Mouse (Mus musculus): Measurements from ENCODE around the gene Xpc.

The Xpc gene

DNA sequence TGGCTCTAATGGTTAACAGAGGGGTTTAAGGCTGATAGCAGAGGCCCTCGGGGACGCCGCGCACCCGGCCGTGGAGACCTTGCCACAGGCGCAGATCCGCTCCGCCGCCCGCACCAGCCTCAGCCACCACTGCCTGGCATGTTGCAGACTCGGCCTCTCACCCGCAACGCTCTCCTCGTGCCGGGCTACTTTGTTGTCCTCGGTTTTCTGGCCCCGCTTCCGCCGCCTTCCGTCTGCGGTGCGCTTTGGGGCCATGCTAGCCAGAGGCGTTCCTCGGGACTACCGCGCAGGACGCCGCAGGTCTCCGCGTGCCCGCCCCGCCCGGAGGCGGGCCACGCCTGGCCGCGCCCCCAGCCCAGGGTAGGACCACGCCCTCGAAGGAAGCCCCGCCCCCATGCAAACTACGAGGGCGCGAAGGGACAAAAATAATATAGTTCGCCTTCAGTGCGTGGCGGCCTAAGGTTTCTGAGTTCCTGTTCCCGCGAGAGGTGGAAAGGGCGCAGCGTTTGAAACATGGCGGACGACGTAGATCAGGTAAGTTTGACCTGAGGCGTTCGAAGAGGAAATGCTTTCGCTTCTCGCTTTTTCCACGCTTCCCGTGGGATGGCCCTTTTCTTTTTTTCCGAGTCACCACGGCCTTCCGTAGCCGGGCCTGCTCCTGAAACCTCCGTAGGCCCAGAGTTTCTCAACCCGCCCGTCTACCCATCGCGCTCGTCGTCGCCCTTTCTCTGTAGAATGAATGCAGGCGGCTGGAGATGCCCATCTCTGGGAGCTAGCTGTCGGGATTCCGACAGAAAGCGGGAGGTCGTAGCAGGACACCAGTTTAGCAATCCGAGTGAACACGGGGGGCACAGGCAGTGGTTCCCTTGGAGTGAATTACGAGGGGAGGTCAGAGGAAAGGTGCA is at the start of gene Xpc, which contains the start of gene Lsm3:
Gene Xpc, minus strand, starts transcription at position 344 of the 905 bp plus-strand sequence.
Gene Lsm3, plus strand, starts transcription at position 384 of the 905 bp plus-strand sequence.
- DNase-seq = peak; percentile 99

DNA sequence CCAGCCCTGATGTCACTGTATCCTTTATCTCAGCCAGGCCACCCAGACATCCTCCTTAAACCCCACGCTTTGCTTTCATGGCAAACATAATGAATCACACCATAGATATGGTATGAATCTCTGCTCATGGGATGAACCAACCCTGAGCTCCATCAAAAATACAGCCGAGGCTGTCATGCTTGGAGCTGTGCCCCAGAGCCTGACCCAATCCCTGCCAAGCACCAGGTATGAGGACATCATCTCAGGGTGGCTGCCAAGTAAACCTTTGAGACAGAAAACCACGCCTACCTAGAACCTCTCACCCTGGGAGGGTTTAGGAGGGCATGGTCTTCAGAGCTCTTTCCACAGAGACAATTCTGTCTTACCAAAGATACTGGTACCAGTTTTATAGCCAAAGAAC is 47.3 kb upstream of the Xpc start:
- peak; percentile 28 to 44 for DNase-seq

DNA sequence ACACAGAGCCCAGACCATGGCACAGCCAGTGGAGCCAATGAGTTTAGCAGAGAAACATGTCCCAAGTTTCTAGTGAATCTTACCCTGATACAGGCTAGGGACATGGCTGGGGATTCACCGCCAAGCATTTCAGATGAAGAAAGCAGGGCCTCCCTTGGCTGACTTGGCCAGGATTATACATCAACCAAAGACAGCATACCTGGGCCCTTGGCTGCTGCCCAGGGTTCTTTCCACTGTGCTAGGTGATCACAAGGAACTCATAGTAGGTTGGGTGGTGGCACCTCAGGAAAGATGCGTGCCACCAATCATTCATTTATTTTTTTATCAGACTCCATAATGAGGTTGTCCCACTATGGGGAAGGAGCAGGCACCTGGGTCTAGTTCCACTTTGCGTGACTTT is 44.5 kb upstream of the Xpc start:
- no peak for DNase-seq

DNA sequence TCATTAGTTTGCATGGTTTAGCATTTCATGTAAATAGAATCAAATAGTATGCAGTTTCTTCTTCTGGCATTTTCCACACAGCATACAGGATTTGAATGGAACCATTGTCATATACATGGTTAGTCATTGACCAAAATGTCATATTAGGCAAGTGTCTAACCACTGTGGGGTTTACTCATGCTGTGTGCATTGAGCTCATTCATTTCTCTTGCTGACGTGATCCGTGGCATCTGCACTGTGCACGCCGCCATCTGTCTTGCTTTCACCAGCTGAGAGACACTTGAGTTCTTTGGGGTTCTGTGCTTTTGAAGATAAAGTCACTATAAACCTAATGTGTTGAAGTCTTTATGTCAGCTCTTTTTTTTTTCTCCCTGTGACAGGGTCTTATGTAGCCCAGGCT is 43.7 kb upstream of the Xpc start:
- DNase-seq = no peak

DNA sequence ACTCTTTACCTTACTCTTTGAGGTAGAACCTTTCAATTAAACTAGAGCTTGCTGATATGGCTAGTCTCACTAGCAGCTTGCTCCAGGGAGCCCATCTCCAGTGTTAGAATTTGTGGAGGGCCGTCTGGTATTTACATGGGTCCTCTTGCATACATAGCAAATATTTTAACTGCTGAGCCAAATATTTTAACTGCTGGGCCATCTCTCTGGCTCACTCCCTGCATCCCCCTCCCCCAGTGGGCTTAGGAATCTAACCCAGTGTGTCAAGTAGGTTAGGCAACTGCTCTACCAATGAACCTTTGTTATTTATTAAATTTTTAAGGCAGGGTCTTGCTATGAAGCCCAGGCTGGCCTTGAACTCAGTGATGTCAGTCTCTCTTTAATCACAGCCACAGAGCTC is 42.9 kb upstream of the Xpc start:
- DNase-seq = no peak

DNA sequence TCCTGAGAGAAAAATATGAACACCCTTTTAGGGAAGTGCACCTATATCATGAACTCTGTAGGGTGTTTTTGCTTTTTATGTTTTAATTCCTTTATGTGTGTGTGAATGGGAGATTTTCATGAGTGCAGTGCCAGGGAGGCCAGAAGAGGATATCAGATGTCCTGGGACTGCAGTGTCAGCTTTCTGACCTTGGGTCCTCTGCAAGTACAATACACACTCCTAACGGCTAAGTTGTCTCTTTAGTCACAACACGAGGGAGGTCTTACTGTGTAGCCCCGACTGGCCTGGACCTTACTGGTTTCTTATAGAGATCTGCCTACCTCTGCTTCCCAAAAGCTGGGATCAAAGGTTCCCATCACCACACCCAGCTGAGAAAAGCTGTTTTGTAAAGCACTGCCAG is 37.0 kb upstream of the Xpc start:
- no peak for DNase-seq

DNA sequence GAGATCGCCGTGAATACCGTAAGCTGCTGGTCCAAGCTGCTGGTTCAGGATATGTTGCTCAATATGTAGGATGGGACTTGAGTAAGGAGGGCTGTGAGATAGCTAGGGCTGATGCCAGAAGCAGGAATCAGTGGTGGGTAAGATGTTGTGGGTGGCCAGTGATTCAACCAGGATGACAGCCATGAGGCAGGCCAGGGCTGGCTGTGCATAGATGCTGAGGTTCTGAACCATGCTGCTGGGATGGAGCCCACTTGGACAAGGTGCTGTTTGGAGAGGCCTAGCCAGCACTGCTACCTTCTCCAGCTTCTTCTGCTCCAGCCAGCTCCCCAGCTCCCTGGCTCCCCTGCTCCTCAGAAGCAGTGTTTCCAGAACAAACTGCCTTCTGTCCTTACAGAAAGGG is 36.0 kb upstream of the Xpc start:
- no peak for DNase-seq

DNA sequence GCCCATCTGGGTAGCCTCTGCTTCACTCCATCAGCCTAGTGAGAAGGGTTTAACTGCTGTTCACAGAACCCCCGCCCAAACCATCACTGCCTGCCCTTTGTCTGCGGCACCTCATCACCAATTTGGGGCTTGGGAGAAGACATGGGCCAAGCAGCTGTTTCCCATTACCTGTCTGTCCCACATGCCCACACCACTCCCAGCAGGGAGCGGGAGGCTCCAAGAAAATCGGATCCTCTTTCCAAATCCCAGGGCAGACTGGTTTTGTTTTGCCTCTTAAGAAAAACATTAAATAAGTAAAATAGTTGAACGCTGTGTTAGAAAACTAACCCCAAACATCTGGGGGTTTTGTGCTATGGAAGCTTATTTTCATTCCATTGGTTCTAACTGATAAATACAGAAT is 33.9 kb upstream of the Xpc start:
- no peak for DNase-seq

DNA sequence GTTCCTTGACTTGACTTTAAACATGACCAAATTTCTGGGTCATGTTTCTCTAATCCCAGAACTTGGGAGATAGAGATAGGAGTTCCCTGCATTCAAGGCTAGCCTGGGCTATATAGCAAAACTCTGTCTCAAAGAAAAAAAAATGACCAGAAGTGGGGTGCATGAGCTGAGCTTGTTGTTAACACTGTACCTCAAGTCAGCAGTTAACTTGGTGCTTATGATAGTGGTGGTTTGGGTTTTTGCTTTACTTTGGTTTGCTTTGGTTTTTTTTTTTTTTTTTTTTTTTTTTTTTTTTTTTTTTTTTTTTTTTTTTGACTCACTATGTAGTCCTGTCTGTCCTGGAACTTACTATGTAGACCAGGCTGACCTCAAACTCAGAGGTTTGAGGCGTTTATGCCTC is 31.6 kb upstream of the Xpc start:
- no peak for DNase-seq

DNA sequence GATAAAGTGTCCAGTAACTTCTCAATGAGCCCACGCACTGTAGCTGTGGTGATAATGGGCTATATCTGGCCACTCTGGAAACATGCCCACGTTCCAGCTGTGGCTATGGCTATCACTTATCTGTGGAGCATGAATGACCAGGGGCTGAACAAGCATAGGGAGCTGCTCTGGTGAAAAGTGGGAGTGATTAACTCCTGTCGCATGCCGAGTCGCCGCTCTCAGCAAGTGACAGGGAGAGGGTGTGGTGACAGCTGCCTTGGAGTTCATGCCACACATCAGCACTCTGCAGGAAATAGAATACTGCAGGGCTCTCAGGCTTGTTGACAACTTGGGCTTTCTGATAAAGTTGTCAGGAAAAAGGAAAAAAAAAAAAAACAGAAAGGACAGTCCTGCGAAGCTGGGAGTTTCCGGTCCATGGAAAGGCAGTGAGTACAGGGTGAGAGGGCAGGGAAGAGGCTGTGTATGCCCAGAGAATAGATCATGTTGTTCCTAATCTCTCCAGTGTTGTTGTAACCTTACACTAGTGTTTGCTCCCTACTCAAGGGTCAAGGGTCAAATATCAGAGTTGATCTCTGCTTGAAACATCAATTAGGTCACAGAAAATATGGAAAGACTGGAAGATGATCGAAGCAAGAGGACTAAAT is 30.7 kb upstream of the Xpc start:
- no peak for DNase-seq

DNA sequence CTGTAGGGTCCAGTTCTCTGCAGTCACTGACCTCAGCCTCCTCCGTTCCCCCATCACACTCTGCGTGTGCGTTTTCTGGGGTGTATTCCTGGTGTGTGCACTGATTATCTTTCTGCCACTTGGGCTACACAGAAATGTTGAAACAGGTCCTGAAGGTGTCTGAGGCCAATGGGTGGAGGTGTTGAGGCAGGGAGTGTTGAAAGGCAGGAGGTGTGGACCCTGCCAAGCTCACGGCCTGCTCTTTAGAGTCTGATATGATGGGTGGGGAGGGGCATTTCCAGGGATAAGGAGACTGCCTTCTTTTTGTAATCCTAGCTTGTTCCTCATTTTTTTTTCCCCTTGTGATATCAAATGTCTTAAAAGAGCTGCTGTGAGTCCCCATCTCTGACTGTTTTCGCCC is 27.4 kb upstream of the Xpc start:
- no peak for DNase-seq

DNA sequence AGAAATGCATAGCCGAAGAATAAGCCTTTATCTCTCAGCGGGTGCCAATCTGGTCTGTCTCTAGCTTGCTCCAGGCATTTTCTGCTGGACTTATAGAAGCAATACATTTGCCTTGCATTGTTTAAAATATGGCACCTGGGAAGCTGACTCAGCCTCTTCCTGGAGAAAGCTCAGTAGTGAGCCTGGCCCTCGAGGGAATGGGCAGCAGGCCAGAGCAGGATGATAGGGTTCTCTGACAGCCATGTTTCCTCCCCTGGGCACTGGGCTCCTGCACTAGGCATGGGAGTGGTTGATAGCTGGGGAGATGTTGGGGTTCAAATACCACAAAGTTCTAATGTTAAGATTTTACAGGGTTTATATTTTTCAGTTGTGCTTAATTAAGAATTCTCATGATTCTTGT is 25.6 kb upstream of the Xpc start:
- DNase-seq = peak in 1 of 2 experiments; percentile 12

DNA sequence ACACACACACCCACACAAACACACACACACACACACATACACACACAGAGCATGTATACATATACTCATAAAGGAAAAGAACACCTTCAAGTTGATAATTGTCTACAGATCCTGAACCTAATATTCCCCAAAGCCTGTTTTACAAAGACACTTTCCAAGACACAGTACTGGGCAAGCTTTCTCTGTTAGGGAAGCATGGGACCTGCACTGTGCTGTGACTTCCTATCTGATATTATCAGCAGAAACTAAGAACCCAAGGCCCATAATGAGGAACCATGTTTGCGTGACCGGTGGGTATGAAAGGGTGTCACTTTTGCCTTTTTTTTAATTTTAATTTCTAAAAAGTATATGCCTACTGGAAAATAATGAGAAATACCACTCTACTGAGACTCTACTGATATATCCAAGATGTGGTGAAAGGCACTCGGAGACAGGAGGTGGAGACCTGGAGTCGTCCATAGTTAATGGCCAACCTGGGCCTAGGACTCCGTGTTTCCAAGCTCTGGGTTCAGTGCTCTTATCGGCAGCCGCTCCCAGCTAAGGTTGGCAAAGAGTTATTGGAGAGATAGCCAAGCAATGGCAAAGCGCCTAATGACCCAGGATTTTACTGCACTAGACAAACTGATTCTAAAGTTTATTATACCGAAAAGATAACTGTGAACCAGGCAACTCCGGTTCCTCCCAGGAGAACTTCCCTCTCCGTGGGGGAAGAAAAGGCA is 20.5 kb upstream of the Xpc start:
- no peak for DNase-seq

DNA sequence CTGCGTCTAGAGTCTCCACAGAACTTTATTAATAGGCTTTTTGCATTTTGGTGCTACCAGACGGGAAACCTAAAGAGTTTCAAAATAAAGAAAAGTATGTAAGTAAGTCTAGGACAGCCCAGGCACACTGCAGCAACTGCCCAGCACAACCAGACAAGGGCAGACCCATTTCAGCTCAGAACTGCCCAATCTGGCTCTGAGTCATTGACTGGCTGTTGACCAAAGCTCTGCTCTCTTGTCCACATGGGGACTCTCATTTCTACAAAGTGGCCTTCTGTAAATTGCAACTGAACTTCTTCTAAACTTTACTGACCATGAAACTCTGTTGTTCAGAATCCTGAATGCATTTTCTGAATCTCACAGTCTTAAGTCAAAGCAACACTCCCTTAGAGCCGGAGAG is 19.5 kb upstream of the Xpc start:
- no peak for DNase-seq

DNA sequence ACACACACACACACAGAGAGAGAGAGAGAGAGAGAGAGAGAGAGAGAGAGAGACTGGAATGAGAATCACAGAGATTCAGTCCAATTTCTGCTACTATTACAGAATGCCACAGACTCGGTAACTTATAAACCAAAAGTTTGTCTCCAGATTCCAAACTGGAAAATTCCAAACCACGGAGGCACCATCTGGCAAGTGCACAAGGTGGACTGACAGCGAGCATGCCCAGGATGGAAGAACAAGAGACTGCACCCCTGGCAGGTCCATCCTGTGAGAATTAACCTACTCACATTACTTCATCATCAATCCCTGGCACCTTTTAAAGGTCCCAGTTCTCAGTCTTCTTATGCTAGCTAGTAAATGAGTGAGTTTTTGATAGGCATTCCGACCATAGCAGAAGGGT is 18.6 kb upstream of the Xpc start:
- DNase-seq = no peak

DNA sequence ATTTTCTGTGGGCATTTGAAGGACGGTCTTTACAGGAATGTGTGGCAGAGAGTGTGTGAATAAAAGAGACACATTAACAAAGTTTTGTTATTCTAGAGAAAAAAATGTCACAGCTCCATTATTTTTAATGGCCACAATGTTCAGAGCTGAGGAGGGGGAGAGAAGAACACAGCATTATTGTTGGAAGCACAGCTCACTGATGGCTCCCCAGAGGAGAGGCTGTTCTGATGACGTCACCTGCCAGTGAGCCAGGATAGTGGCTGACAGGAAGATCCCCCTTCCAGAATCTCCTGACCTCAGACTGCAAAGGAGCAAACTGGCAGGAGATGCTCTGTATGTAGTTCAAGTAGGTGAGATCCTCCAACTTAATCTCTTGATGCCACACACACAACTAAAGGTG is 18.1 kb upstream of the Xpc start:
- no peak for DNase-seq

DNA sequence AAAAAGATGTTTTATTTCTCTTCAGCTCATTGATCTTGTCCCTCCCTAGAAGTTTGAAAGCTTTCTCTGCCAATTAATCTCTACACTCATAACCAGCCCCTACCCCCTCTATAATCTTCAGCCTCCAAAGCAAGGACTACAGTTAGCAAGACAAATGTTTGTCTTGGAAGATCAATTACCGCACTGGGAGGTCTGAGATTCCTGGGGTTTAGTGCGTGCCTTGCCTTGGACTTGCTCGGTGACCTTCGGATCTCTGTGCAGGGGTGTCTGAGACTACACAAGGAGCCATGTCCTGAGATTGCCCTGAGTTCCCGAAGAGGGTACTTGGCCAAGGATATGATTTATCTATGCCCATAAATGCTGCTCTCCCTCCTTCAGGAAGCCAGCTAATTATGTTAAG is 17.7 kb upstream of the Xpc start:
- no peak for DNase-seq

DNA sequence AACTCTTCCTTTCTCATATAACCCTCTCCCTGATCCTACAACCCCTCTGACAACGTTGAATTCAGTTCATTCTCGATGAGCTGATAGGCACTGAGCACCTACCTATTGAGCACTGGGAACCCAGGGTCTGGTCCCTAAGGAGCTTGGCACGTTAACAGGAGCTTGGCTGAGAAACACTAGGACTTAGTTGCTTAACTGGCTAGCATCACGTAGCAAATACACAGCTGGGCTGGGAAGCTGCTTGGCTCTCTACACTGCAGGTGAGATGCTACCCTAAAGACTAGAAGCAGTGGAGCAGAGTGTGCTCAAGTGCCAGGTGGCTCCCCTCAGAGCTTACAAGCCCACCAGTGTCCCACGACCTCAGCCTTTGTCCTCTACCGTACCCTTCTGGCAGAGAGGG is 17.0 kb upstream of the Xpc start:
- no peak for DNase-seq

DNA sequence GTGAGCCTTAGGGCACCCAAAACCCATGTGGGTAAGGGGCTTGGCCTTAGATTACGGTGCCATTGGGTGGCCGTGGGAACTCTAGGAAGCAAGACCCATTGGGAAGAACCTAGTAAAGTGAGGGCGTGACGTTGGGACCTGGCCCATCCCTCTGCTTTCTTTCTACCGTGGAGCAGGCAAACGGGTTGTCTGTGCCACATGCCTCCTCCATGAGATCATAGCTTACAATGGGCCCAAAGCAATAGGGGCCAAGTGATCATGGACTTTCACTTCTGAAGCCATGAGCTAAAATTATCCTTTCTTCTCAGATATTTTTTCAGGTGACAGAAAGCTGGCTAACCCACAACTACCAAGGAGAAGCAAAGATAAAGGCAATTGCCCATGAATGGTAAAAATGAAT is 15.6 kb upstream of the Xpc start:
- DNase-seq = no peak

DNA sequence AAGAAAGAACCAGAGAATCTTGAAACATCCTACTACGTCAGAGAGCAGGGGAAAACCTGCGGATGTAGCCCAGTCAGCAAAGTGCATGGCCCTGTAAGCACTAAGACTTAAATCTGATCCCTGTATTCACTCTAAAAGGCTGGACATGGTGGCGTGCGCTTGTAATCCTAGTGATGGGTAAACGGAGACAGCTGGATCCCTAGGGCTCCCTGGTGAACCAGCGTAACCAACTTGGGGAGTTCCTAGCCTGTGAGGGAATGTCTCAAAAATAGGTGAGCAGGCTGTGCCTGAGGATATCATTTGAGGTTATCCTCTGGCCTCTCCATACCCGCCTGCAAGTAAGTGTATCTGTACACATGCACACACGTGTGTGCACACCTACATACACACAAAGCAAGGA is 15.0 kb upstream of the Xpc start:
- DNase-seq = no peak

DNA sequence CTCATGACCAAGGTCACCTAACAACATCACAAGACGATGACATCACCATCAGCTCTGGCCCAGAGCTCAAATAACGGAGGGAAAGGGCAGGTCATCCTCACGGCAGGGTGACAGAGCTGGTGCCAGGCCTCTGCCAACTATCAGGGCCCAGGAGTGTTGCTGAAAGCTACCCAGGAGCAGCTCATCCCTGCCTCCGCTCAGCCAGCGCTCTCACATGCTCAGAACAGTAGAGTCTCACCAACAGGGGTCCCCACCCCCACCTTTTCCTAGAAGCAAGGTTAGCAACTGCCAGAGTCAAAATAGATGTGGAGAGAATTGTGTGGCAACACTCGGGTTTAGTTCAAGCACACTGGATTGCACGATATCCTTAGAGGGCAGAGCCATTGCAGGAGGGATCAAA is 12.6 kb upstream of the Xpc start:
- no peak for DNase-seq

DNA sequence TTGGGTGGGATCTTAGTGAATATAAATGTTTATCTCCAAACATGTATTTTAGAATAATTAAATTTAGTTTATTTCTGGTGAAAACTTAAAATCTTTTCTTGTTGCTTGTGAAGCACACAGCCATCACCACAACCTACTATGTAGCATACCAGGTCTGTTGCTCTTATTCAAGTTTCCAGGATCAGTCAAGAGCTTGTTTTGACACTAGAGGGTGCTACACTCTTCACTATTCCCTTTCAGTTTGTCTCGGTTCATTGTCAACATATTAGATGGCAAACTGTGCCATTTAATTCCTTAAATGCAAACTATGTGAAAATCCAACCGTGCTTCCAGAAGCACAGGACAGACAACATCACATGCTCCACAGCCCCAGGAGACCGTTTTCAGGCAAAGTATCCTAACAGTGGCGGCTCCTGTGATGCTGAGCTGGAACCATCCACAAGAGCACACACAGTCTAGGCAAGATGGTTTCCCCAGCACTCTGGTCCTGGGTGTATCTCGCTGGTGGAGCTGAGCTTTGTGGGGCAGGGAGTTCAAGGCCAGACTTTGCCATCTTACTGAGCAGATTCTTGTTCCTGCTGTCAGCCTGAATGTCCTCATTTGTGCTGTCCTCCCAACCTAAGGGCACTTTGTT is 11.7 kb upstream of the Xpc start:
- DNase-seq = no peak

DNA sequence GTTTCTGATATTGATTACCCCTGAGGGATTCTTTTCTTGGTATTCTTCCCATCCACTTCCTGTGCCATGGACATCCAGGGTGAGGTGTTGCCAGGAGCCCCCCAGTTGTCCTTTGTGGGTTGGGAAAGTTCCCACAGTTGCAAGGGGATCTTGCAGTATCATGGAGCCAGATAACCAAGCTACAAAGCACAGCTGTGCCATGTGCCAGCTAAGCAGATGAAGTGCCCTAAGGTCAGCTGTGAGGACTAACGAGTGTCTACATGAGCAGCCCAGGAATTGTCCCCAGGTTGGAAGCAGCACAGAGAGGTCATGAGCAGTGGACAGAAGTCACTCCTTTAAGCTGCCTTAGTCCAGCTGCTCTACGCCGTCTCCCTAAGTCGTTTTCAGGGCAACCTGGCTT is 9.9 kb upstream of the Xpc start:
- no peak for DNase-seq
